Mouse (Mus musculus) monocyte, adult 59 days (primary cell): ENCODE measurements around the gene Krtap5-5. TPM values are rescaled to one million over a fixed set of nuclear protein-coding genes. Genes with fewer than 3 reads are reported as not detected.

Experiments
- total RNA-seq, 2 experiments: library from RNA; stranded (reverse); gene quantifications; one replicate each; pipeline ENCODE4 v1.2.4; 2023

Gene Krtap5-5
- total RNA-seq = not detected

GRCm38 (mm10) chr7:142229871-142230270, at the start of gene Krtap5-5:
Gene Krtap5-5 (minus strand): TSS chr7:142229971.

GRCm38 (mm10) chr7:142274263-142274662, 44.5 kb upstream of the Krtap5-5 start, which contains the start of gene Gm4559:
Gene Gm4559 (minus strand): TSS chr7:142274363.

GRCm38 (mm10) chr7:142258254-142258653, 28.5 kb upstream of the Krtap5-5 start, which contains the start of gene Gm2431:
Gene Gm2431 (minus strand): TSS chr7:142258354.

GRCm38 (mm10) chr7:142240978-142241377, 11.2 kb upstream of the Krtap5-5 start, which contains the start of gene Gm40460:
Gene Gm40460 (minus strand): TSS chr7:142241078.

GRCm38 (mm10) chr7:142211559-142211958, 18.2 kb downstream of the Krtap5-5 start, which contains the start of gene Gm7579:
Gene Gm7579 (plus strand): TSS chr7:142211859.

GRCm38 (mm10) chr7:142201064-142201463, 28.7 kb downstream of the Krtap5-5 start, which contains the start of gene Krtap5-3:
Gene Krtap5-3 (plus strand): TSS chr7:142201364.

GRCm38 (mm10) chr7:142190289-142190688, 39.5 kb downstream of the Krtap5-5 start, which contains the start of gene Gm10153:
Gene Gm10153 (minus strand): TSS chr7:142190389.

Other genes with a start within 250 kb of the Krtap5-5 start
- 10 to 100 TPM; 33.7 to 38.0 TPM for gene Mob2, start 168.9 kb downstream of the Krtap5-5 start, total RNA-seq
- 1 to 10 TPM; 1.2 to 2.1 TPM for gene Dusp8, start 134.1 kb downstream of the Krtap5-5 start, total RNA-seq
- gene Gm45618, start 109.2 kb downstream of the Krtap5-5 start, total RNA-seq = not detected
- gene Gm39115, start 93.9 kb downstream of the Krtap5-5 start, total RNA-seq = not detected
- gene Gm45337, start 85.4 kb downstream of the Krtap5-5 start, total RNA-seq = not detected
- gene Gm29735, start 72.9 kb downstream of the Krtap5-5 start, total RNA-seq = not detected
- not detected for gene Gm4553, start 64.2 kb downstream of the Krtap5-5 start, total RNA-seq
- gene Krtap5-2, start 54.0 kb downstream of the Krtap5-5 start, total RNA-seq = not detected
- gene Gm10153, start 39.6 kb downstream of the Krtap5-5 start, total RNA-seq = not detected
- not detected for gene Krtap5-3, start 28.6 kb downstream of the Krtap5-5 start, total RNA-seq
- not detected for gene Gm7579, start 18.1 kb downstream of the Krtap5-5 start, total RNA-seq
- not detected for gene Gm40460, start 11.1 kb upstream of the Krtap5-5 start, total RNA-seq
- not detected for gene Gm2431, start 28.4 kb upstream of the Krtap5-5 start, total RNA-seq
- gene Gm4559, start 44.4 kb upstream of the Krtap5-5 start, total RNA-seq = not detected
- not detected for gene Krtap5-1, start 67.1 kb upstream of the Krtap5-5 start, total RNA-seq
- not detected for gene Krtap5-4, start 73.6 kb upstream of the Krtap5-5 start, total RNA-seq
- 10 to 100 TPM in 1 of 2 experiments, 1 to 10 TPM in 1; 8.6 to 10.3 TPM for gene Ifitm10, start 143.8 kb upstream of the Krtap5-5 start, total RNA-seq
- not detected for gene Gm49369, start 152.7 kb upstream of the Krtap5-5 start, total RNA-seq
- gene Ctsd, start 158.1 kb upstream of the Krtap5-5 start, total RNA-seq = 100 to 1,000 TPM; 587 to 608 TPM
- gene Syt8, start 204.9 kb upstream of the Krtap5-5 start, total RNA-seq = not detected
- gene Tnni2, start 211.8 kb upstream of the Krtap5-5 start, total RNA-seq = 10 to 100 TPM in 1 of 2 experiments, 1 to 10 TPM in 1; 8.4 to 13.1 TPM
- 1,000 to 10,000 TPM; 1,508 to 1,740 TPM for gene Lsp1, start 230.8 kb upstream of the Krtap5-5 start, total RNA-seq